Mouse (Mus musculus) duodenum, adult 2 months (tissue): ENCODE data around the gene Gm38393. TPM values are rescaled to one million over a fixed set of nuclear protein-coding genes. Genes with fewer than 3 reads are reported as not detected.

Source experiments
- polyA plus RNA-seq: library from polyadenylated mRNA; depleted of rRNA; stranded (reverse); fragments of >200 nt; gene quantifications from 2 replicates; pipeline ENCODE4 v1.2.3, GENCODE M21; 2012; ENCODE audit warnings: low replicate concordance; rRNA removed

Gene Gm38393
- 0.05 and 18.0 TPM in 2 replicates for polyA plus RNA-seq

GRCm38 (mm10) chr7:60004606-60005330 lies at the start of gene Gm38393, which contains the start of gene Snurf:
Gene Gm38393, minus strand, starts transcription at chr7:60005064.
Gene Snurf, minus strand, starts transcription at chr7:60005049.

Other genes with a start within 250 kb of the Gm38393 start
- not detected in 2 replicates for gene Snurf, start within 50 bp of the Gm38393 start, polyA plus RNA-seq
- 46.1 and 62.5 TPM in 2 replicates for gene Snrpn, start 135.2 kb upstream of the Gm38393 start, polyA plus RNA-seq